Mouse (Mus musculus): ENCODE measurements at regions not wholly inside any gene's neighbourhood (a gene's known extent, or its start where the extent isn't known, plus 50 kb on each side); places are given as distances from the start of the nearest gene placed in this dataset.

DNA sequence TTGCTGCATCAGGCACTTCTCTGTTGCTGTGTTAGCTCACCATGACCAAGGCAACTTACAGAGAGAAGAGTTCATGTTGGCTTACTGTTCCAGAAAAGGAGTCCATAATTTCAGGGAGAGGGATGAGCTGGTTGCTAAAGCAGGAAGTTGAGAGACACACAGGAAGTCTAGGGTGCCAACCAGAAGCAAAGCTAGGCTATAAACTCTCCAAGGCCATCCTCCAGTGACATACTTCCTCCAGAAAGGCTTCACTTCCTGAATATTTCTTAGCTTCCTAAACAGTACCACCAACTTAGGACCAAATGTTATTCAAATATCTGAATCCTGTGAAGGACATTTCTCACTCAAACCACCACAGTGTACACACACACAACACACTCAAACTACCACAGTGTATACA lies 2010.6 kb downstream of the A830018L16Rik start:
- DNase-seq = no peak

DNA sequence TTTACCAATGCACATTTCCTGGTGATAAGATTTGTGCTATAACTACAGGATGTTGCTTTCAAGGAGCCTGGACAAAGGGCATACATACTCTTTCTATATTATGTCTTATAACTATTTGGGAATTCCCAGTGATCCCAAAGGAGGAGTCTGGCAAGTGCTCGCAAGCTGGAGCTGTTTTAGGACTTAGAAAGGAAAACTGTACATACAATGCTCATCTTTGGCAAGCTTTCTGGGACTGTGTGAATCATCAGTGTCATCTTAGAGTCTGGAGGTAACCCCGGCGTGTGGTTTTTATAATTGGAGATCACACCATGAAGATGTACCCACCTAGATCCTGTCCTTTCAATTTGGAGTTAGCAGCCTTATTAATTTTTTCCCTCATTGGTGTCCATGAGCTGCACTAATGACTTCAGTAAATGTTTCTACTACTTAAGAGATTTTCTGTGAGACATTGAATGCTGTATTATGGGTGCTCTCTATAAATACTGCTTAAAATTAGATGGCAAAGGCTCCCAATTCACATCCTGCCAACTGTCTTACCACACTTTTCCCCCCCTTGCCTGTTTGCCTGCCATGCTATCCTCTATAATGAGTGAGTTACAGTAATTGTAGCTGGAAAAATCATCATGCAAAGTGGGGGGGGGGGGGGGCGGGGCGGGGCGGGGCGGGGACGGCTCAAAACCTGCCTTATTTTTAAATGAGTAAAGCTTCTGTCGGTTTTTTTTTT lies 2011.9 kb downstream of the A830018L16Rik start:
- no peak for DNase-seq

DNA sequence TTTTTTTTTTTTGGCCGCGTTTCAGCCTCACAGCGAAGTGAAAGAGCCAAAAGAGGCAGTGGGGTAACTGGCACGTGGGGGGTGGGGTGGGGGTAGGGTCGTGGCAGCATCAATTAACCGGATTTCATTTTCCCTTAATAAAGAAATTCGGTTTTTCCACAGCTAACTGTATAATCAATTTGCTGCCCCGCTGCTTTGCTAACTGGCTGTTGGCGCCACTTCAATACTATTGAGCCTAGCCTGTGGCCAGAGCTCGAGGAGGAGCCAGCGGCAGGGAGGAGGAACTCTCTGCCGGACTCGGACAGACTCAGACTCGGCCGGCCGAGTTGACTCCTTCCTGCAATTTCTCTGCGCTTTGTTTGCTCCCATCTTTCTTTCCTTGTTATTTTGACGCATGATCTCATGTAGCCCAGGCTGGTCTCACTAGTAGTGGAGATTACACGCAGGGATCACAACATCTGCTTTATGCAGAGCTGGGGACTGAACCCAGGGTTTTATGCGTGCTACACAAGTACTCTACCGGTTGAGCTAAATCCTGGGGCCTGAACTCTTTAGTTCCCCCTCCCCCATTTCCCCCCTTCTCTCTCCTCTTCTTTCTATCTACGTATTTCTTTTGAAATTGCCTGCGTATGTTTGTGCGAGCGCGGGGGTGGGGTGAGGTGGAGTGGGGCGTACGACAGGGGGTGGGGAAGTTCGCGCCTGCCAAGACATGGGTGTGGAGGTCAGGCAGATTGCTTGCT lies 2012.6 kb downstream of the A830018L16Rik start:
- peak; percentile 64 to 73 for DNase-seq

DNA sequence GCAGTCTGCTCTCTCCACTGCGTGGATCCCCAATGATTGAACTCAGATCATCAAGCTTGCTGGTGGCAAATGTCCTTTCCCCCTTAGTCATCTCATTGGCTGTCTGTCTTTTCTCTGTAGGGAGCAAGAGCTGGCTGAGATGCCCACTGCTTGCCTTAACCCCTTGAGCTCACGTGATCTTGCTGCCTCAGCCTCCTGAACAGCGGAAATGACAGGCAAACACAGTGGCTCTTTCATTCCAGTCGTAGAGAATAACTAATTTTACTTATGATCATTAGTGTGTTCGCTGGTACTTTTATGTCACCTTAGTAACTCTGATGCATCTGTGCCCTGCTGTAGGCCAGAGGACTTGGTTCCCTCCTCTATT lies 2013.1 kb downstream of the A830018L16Rik start:
- DNase-seq = no peak

DNA sequence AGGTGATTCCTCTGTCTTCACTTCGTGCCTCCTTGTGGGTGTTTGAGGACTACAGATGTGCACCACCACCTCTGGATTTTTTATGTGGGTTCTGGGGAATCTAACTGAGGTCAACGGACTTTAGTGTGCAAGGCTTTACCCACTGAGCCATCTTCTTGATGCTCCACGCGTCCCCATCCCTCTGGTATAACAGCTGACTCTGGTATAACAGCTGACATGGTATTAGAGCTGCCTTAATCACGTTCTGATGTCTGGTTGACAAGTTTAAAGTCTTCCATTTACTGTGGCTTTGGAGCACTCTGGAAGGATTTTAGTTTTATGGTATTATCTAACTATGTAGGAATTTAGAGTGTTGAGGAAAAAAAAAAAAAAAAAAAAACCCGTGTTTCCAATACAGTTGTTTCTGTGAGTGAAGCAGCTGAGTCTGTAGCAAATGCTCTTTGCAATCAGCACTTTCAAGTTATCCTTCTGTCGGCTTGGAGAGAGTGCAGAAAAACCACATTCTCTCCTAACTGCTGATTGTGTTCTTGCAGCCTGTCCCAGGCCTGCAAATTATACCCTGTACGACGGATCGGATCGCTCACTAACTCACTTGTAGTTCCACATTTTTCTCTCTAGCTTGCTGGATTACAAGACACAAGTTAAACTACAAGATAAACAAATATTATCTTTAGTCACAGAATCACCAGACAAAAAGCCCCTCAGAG lies 2013.7 kb downstream of the A830018L16Rik start:
- DNase-seq = no peak

DNA sequence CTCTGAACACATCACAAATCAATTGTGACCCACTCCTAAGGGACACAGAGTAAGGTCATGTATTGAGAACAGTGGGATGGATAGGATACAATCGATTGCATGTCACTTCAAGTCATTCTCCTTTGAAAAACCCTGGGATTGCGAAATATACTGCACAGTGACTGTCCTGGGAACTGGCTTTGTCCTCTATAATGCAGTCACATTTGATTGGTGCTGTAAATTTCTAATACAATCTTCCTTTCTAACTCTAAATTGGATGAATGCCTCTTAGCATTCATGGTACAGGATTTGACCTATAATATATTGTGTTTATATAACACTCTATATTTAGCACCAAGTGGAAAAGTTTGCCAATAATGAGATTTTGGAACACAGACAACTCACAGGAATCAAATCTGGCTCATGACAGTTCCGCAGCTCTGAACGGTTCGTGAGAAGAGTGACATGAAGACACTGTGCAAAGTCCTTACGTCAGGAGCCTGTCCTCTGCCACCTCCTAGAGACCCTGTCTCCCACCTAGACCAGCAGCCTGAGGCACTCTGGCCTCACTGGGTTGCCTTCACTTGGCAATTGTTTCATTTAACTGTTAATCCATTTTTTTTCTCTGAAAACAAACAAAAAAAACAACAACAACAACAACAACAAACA lies 2024.0 kb downstream of the A830018L16Rik start:
- no peak for DNase-seq

DNA sequence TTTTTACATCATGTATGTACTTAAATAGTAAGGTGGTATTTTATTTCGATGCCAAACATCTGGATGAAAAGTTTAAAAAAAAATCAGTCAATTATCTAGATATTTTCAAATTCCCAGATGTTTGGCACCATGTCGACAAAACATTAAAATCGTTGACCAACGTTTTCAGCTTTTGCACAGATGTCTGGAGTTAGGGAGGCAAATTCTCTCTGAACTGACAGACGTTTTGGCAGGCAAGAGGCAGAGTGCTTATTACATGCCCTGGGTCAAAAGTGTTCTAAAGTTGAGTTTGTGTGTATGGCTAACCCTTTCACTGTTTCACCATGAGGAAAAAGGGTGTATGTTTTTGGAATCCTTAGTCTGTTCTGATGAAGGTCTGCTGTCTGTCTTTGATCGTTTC lies 2028.5 kb downstream of the A830018L16Rik start:
- no peak for DNase-seq

DNA sequence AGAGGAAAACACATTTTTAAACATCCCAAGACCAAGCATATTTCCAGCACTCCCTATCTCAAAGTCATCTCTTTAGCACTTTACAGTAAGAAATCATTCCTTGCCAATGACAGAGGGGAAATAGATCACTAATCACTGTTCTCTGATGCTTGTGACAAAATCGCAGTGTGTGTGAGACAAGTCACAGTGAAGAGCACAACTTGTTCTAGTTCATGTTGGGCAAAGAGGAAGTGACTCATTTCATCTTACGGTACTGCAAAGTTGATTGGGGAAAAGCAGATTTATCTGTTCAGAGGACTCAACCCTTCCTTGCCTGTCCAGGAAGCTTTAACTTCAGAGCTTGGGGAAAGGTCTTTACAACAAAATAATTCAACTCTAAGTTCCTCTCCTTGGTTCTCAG lies 2040.6 kb downstream of the A830018L16Rik start:
- DNase-seq = no peak

DNA sequence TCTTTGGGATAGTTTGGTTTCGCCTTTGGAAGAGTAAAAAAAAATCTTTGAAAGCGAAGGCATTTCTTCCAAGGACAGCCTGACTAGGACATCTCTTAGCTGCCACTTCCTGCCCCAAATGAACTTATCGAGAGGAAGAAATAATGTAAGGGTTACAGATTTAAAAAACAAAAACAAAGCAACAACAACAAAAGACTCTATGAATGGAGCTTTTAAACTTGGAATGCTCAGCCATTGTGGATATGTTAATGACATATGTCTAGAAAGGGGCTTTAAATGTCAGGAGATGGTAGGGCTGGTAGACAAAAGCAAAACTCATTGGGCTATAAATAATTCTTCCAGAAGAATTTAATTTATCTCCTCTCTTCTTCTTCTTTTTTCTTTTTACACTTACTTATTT lies 2041.7 kb downstream of the A830018L16Rik start:
- DNase-seq = no peak

DNA sequence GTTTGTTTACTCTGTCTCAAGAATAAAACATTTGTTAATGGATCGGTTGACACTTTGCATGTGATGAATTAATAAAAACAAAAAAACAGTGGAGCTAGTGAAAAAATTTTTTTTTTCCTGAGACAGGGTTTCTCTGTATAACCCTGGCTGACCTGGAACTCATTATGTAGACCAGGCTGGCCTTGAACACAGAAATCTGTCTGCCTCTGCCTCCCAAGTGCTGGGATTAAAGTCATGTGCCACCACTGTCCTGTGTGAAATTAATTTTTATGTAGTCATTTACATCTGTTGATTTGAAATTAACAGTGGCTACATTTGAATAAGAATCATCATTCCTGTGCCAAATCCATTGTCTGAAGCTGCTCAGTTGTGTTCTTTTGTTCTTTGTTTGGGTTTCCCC lies 2050.4 kb downstream of the A830018L16Rik start:
- no peak for DNase-seq

DNA sequence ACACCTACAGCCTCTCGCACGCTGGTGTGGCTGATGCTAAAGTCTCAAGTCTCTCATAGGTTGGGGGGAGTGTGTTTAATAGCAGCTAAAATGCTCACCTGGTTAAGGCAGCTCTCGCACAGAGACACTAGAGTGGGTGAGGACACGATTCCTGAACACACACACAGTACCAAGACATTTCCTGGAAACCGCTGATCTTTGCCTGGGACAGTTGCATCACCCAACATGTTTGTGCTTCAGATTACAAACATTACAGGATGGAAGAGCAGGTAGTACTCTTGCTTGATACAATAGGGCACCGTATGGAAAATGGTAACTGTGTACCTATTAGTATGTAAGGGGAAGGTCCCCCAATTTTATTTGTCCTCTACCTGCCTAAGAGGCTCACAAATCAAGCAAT lies 2053.3 kb downstream of the A830018L16Rik start:
- DNase-seq = no peak

DNA sequence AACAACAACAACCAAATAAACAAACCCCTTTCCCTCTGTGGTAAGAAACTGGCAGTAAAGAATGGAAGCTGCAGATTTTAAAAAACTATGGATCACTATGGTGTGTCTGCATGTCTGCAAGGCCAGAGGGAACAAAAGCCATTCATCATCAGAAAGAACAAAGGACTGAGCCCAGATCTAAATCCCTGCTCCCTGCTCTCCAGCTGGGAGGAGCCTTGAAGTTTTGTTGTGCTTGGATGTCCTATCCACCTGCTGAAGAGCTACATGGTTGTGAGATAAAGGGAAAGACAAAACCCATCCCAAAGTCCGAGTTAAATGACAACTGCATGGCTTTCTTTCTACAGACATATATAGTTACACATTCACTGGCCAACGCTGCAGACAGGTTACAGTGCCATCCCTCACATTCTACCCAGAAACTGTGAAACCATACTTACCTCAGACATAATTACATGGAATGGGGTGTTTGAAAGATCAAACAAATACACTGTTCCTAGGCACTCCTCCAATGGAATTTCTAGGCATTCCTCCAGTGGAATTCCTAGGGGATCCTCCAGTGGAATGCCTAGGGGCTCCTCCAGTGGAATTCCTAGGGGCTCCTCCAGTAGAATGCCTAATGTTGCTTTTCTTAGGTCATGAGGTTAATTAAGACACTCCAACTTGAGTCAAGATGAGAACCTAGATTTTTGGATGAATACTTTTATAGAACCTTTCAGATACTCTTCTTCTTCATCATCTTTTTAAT lies 2054.2 kb downstream of the A830018L16Rik start:
- DNase-seq = no peak

DNA sequence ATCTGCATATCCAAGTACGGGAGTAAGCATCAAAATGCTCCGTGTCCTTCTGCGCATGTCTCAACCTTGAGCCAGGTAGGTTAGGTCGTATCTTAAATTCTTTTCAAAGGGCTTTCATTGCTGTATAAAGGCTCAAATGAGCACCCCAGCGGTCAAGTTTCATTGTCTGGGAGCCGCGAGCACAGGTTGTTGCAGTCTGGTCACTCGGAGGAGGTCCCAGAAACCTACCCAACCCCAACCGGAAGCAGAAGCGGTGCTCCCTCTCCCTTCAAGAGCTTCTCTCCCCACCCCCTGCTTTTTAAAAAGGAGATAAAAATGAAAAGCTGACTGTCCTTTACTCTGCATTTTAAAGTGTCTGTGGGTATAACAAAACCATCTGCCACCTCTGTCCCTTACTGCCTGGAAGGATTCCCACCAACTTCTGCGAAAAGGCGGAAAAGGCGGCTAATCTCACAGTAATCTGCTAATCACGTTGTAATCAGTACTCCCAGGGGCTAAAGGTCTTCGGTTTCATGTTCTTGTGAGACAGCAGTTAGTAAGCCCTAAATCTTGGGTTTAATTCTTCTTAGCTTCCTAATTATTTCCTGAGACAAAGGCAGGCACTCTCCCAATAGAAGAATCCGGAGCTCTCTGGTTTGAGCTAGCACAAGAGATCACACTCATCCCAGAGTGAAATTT lies 2081.0 kb downstream of the A830018L16Rik start:
- no peak for DNase-seq

DNA sequence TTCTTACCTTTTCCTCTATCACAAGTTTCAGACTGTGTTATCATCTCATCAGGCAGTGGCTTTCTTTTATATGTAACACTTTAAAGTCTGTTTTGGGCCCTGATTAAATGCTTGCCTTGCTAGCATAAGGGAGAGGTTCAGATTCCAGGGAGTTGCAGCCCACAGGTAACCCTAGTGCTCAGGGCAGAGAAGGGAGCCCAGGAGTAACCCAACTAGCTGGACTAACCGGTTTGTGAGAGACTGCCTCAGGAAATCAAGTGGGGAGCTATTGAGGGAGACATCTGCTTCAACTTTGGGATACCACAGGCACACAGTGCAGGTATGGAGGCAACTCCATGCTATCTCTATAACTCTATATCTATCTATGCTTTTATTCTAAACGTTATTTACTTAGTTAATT lies 2082.5 kb downstream of the A830018L16Rik start:
- DNase-seq = no peak

DNA sequence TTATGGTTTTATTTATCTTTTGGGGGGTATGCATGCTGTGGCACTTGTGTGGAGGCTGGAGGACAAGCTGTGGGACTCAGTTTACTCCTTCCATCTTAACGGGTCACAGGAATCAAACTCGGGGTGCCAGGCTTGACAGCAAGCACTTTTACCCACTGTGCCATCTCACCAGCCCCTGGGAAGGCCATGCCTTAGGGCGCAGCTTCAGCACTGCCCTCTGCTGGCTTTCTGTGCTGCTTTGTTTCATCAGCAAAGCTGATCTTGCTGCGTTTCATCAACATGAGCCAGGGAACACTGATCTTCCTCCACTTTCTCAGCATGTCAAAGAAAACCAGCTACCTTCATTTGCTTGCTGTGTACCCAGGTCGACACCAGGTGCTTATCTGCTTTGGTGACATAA lies 2086.6 kb downstream of the A830018L16Rik start:
- peak; percentile 69 to 71 for DNase-seq

DNA sequence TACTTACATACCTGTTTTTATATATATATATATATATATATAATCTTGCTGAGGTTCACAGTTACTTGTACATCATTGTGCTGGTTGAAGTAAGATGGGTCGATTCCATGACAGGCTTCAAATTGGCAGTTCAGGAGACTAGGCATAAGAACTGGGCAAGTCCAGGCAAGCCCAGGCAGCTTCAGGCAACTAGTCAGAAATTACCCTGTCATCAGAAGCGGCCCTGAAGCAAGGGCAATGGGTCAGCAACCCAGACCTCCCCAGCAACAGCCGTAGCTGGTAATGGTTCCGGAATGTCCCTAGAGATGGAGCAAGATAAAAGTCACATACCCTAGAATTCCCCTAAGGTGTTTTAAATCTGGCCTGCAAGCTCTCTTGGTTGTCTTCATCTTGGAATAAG lies 2088.0 kb downstream of the A830018L16Rik start:
- no peak for DNase-seq

DNA sequence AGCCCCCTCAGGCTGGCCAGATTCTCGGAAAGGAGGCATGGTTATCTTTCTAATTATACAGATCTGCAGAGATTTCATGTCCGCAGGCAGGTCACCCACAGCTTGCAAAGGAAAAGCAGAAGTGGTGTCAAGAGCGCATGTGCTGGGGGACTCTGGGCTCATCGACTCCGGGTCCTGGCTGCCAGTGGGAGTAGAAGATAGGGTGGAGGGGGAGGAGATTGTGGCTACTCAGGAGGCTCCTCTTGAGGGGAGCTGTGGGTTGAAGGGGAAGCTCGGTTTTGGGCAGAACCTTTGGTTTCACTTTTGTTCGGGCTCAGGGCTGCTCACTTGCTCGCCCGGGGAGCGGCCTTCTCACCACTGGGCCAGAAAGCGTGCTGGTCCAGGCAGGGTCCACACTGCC lies 2099.9 kb downstream of the A830018L16Rik start:
- peak in 1 of 2 experiments; percentile 29 for DNase-seq
